ENCODE assay signal across 18 mouse cellular contexts in genomic region chr5:10352126-10352525, GRCm38 (mm10).
"Had no signal": no experiment of that assay in that cellular context is flagged by ENCODE, and none has a peak within 500 bp of the region (broad histone marks: within the 10 kb centered on the region; RNA-seq: fewer than 3 reads in every experiment).

No protein-coding gene starts in this region.

- H3K4me2 ChIP-seq: lung, embryonic 14.5 days; midbrain, embryonic 13.5 days; midbrain, embryonic 15.5 days; neural tube, embryonic 13.5 days; neural tube, embryonic 15.5 days had no signal

- ATAC-seq: midbrain, embryonic 13.5 days; midbrain, embryonic 15.5 days had no signal

- H3K27ac ChIP-seq: midbrain, embryonic 10.5 days; midbrain, embryonic 13.5 days; midbrain, embryonic 15.5 days; neural tube, embryonic 13.5 days; neural tube, embryonic 15.5 days had no signal

- DNase-seq: lung, adult 18-20 months; lung, embryonic 14.5 days; lung, postnatal 10 days; lung, postnatal 4 days; retina, postnatal 1 day; right cerebral cortex, adult 18-20 months; right cerebral cortex, postnatal 25 days; right cerebral cortex, postnatal 4 days; spleen, adult 18-20 months; thymus, adult 18-20 months; thymus, postnatal 14 days; thymus, postnatal 36 days had no signal

- H3K4me3 ChIP-seq: midbrain, embryonic 10.5 days; midbrain, embryonic 13.5 days; midbrain, embryonic 15.5 days; myocyte; neural tube, embryonic 13.5 days; neural tube, embryonic 15.5 days had no signal

- H3K27me3 ChIP-seq: midbrain, embryonic 13.5 days; midbrain, embryonic 15.5 days; neural tube, embryonic 13.5 days; neural tube, embryonic 15.5 days had no signal

- H3K9ac ChIP-seq: lung, embryonic 14.5 days; midbrain, embryonic 13.5 days; midbrain, embryonic 15.5 days; neural tube, embryonic 13.5 days; neural tube, embryonic 15.5 days had no signal

- H3K4me1 ChIP-seq: midbrain, embryonic 10.5 days; midbrain, embryonic 13.5 days; midbrain, embryonic 15.5 days; neural tube, embryonic 13.5 days; neural tube, embryonic 15.5 days had no signal

- H3K36me3 ChIP-seq: midbrain, embryonic 10.5 days; midbrain, embryonic 13.5 days; midbrain, embryonic 15.5 days; neural tube, embryonic 13.5 days; neural tube, embryonic 15.5 days had no signal

- H3K9me3 ChIP-seq: midbrain, embryonic 10.5 days; midbrain, embryonic 13.5 days; midbrain, embryonic 15.5 days; neural tube, embryonic 13.5 days; neural tube, embryonic 15.5 days had no signal
